Mouse (Mus musculus) stomach, embryonic 15.5 days (tissue): ENCODE measurements around the gene Hes2. TPM values are rescaled to one million over a fixed set of nuclear protein-coding genes. Genes with fewer than 3 reads are reported as not detected.

Experiments
- ATAC-seq: fragments of 200-750 bp; cut with Nextera tagmentation; 2 replicates; pipeline ENCODE4 v1.8.0; 2017; ENCODE audit warnings: low read depth, moderate number of reproducible peaks, moderate TSS enrichment; ENCODE audit not compliant: insufficient read depth, low FRiP score
- H3K27ac ChIP-seq: fragments of 300-500 bp; sonication (generic); 2 replicates; pipeline ENCODE4 v1.5.1; 2015; ENCODE audit warnings: mild to moderate bottlenecking, inconsistent platforms
- H3K27me3 ChIP-seq: fragments of 300-500 bp; sonication (generic); replicated peaks from 2 replicates; pipeline ENCODE4 v1.6.1; 2015; ENCODE audit warnings: inconsistent platforms
- H3K36me3 ChIP-seq: fragments of 300-500 bp; sonication (generic); 2 replicates; pipeline ENCODE4 v1.6.1; 2015; ENCODE audit warnings: inconsistent platforms
- H3K4me1 ChIP-seq: fragments of 300-500 bp; sonication (generic); 2 replicates; pipeline ENCODE4 v1.6.1; 2015; ENCODE audit warnings: inconsistent platforms
- H3K4me2 ChIP-seq: fragments of 300-500 bp; sonication (generic); 2 replicates; pipeline ENCODE4 v1.6.1; 2015; ENCODE audit warnings: mild to moderate bottlenecking, inconsistent platforms
- H3K4me3 ChIP-seq: fragments of 300-500 bp; sonication (generic); replicated peaks from 2 replicates; pipeline ENCODE4 v1.5.1; 2015; ENCODE audit warnings: inconsistent platforms
- H3K9ac ChIP-seq: fragments of 300-500 bp; sonication (generic); 2 replicates; pipeline ENCODE4 v1.6.1; 2015; ENCODE audit warnings: inconsistent platforms
- H3K9me3 ChIP-seq: fragments of 300-500 bp; sonication (generic); 2 replicates; pipeline ENCODE4 v1.6.1; 2016; ENCODE audit warnings: inconsistent platforms
- WGBS: fragments of 180-500 bp; shearing (Covaris S2); methylation state at CpG from one replicate; pipeline ENCODE4 v1.1.7; 2015; 5-methylcytosine and 5-hydroxymethylcytosine counted together
- polyA plus RNA-seq: library from polyadenylated mRNA; unstranded; fragments of >200 nt; fragmentation: Nextera tagmentation; extraction: Ambion mirVana; gene quantifications from 2 replicates; pipeline ENCODE4 v1.2.1, GENCODE M21; 2015

Hes2 gene
- polyA plus RNA-seq, 1 experiment from 2014 or later: 0.44 TPM

GRCm38 (mm10) chr4:152134507-152134906 lies 24.2 kb upstream of the Hes2 start:
- Histone ChIP-seq H3K9ac (no peak overlapping the region), H3K4me2 (no peak overlapping the region), H3K27ac (no peak overlapping the region), H3K4me3 (no peak overlapping the region), H3K27me3 (peaks cover 46% of the 10 kb centered on the region), H3K4me1 (peaks cover 32% of the 10 kb centered on the region), H3K9me3 (no peaks in the 10 kb centered on the region), H3K36me3 (no peaks in the 10 kb centered on the region)
- ATAC-seq: no peak

GRCm38 (mm10) chr4:152135363-152135762 lies 23.3 kb upstream of the Hes2 start:
- Histone ChIP-seq H3K9me3 (no peaks in the 10 kb centered on the region), H3K9ac (no peak overlapping the region), H3K4me2 (no peak overlapping the region), H3K36me3 (no peaks in the 10 kb centered on the region), H3K27ac (no peak overlapping the region), H3K4me1 (peaks cover 23% of the 10 kb centered on the region), H3K4me3 (no peak overlapping the region), H3K27me3 (peaks cover 37% of the 10 kb centered on the region)
- WGBS: 72% methylated on average over 12 of the region's 12 CpGs
- ATAC-seq: no peak

DNA sequence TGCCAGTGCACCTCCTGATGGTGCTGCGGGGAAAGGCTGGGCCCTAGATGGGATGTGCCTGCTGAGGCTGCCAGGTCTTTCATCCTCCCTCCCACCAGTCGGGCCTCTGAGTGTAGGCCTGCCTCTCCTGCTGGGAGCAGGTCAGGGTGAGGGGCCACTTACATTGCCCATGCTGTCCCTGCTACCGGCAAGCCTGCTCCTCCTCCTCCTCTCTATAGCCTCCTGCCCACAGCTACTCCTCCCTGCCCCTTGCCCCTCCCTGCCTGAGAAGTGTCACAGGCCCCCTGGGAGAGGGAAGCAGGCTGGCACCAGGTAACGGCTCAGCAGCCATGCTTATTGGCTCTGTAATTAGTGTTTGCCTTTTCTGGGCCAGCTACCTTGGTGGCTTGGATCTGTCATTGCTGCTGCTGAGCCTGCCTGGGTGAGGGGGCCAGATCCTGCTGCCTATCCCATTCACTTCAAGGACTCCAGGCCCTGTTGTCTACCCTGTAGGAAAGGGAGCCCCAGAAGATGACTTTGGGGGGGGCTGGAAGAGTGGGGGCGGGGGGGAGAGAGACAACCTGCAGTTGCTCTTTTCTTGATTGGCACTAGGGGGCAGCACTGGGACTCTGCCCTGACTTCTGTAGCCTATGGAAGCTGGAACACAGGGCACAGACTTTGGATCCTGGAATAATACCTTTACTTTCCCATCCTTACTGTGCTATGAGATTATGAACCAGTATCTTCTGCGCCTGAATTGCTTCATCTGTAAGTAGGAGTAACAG lies 22.4 kb upstream of the Hes2 start:
- no peak for ATAC-seq
- H3K4me1 ChIP-seq: peaks cover 14% of the 10 kb centered on the region
- H3K9ac ChIP-seq: no peak overlapping the region
- no peak overlapping the region for H3K4me3 ChIP-seq
- WGBS: 34% methylated on average over 6 of the region's 6 CpGs
- peaks cover 28% of the 10 kb centered on the region for H3K27me3 ChIP-seq
- H3K4me2 ChIP-seq: no peak overlapping the region
- no peaks in the 10 kb centered on the region for H3K9me3 ChIP-seq
- H3K36me3 ChIP-seq: no peaks in the 10 kb centered on the region
- no peak overlapping the region for H3K27ac ChIP-seq

- WGBS: 87% methylated on average over 2 of the region's 2 CpGs
- peaks cover 26% of the 10 kb centered on the region for H3K27me3 ChIP-seq
- no peak for ATAC-seq
These were observed 21.8 kb upstream of the Hes2 start for GRCm38 (mm10) chr4:152136876-152137250.

DNA sequence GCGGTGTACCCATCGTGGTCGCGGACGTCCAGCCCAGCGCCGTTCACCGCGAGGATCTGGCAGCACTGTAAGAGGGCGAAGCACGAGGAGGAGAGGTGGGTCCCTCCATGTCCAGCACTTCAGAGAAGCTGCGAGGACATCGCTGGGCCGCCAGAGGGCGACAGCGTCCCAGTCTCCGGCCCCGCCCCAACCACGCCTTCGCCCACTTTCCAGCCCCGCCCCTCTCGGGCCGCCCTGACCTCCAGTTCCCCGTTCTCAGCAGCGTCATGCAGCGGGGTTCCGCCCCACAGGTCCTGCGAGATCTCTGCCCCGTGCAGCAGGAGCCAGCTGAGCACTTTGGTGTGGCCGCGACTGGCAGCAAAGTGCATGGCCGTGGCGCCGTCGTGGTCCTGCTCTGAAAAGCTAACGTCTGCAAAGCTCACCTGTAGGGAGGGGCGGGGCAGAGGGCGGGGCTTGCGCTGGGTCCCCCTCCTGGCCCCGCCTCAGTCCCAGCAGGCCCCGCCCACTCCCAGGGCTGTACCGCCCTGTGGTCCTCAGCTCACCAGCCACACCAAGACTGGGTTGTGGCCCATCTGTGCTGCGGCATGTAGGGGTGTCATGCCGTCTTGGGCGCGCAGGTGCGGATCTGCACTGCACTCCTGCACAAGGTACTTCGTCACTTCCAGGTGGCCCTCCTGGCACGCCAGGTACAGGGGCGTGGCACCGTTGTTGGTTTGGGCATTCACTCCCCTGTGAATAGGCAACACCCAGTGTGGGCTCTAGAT lies 20.0 kb upstream of the Hes2 start:
- H3K4me3 ChIP-seq: peak overlapping the region; percentile 50
- peaks cover 3% of the 10 kb centered on the region; the same call in 1 of the 2 replicates for H3K4me1 ChIP-seq
- no peak overlapping the region for H3K9ac ChIP-seq
- H3K9me3 ChIP-seq: no peaks in the 10 kb centered on the region
- H3K27ac ChIP-seq: no peak overlapping the region
- 2% methylated on average over 51 of the region's 51 CpGs for WGBS
- peaks cover 10% of the 10 kb centered on the region; the same call in 1 of the 2 replicates for H3K27me3 ChIP-seq
- no peaks in the 10 kb centered on the region for H3K36me3 ChIP-seq
- peak; percentile 80 for ATAC-seq
- H3K4me2 ChIP-seq: peak overlapping the region; percentile 87

More at GRCm38 (mm10) chr4:152136876-152137250, 21.8 kb upstream of the Hes2 start:
- no peak overlapping the region for H3K4me3 ChIP-seq
- no peak overlapping the region for H3K27ac ChIP-seq
- H3K36me3 ChIP-seq: no peaks in the 10 kb centered on the region
- H3K4me1 ChIP-seq: peaks cover 8% of the 10 kb centered on the region
- no peaks in the 10 kb centered on the region for H3K9me3 ChIP-seq
- H3K9ac ChIP-seq: no peak overlapping the region
- H3K4me2 ChIP-seq: no peak overlapping the region

- Histone ChIP-seq H3K4me2 (no peak overlapping the region), H3K36me3 (no peaks in the 10 kb centered on the region), H3K9me3 (no peaks in the 10 kb centered on the region), H3K27me3 (peaks cover 6% of the 10 kb centered on the region; the same call in 1 of the 2 replicates), H3K27ac (no peak overlapping the region), H3K4me3 (no peak overlapping the region), H3K9ac (no peak overlapping the region), H3K4me1 (peaks cover 3% of the 10 kb centered on the region; the same call in 1 of the 2 replicates)
- 29% methylated on average over 6 of the region's 6 CpGs for WGBS
- no peak for ATAC-seq
These were observed 18.2 kb upstream of the Hes2 start for GRCm38 (mm10) chr4:152140441-152140840.

DNA sequence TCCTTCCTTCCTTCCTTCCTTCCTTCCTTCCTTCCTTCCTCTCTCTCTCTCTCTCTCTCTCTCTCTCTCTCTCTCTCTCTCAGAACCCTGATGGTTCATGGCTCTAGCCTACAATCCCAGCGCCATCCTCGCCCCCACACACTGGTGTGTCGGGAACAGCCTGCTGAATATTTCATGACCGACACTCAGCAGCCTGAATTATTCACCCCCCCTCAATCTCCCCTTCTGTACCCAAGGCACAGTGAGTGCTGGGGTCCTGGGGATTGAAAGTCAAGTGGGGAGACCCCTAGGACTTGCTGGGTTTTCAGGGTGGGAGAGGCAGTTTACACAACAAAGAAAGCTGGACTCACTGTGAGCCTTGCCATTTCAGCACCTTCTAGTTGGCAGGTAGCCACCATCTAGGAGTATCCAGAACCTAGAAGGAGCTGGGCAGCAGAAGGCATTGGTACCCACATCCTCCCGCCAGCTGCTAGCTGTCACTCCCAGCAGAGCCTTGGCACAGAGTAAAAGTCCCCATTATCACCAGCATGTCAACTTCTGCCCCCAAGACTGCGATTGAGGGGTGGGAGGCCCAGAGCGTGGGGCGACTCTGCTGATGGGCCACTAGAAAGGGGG lies 17.0 kb upstream of the Hes2 start:
- no peak overlapping the region for H3K9ac ChIP-seq
- H3K4me1 ChIP-seq: peaks cover 3% of the 10 kb centered on the region; the same call in 1 of the 2 replicates
- no peak overlapping the region for H3K4me3 ChIP-seq
- no peaks in the 10 kb centered on the region for H3K36me3 ChIP-seq
- no peaks in the 10 kb centered on the region for H3K9me3 ChIP-seq
- no peak for ATAC-seq
- no peak overlapping the region for H3K4me2 ChIP-seq
- H3K27ac ChIP-seq: no peak overlapping the region
- H3K27me3 ChIP-seq: peaks cover 6% of the 10 kb centered on the region; the same call in 1 of the 2 replicates
- WGBS: 69% methylated on average over 8 of the region's 8 CpGs

DNA sequence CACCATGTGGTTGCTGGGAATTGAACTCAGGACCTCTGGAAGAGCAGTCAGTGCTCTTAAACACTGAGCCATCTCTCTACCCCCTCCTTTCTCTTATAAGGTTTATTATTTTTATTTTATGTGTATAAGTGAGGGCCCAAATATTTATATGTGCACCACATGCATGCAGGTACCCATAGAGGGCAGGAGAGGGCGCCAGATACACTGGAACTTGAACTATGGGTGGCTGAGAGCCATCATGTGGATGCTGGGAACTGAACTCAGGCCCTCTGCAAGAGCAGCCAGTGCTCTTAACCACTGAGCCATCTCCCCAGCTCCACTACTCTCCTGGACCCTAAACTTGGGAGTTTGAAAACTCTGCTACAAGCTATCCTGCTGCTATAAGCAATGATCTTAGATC lies 15.0 kb upstream of the Hes2 start:
- no peaks in the 10 kb centered on the region for H3K36me3 ChIP-seq
- H3K27ac ChIP-seq: no peak overlapping the region
- no peak overlapping the region for H3K4me2 ChIP-seq
- H3K9ac ChIP-seq: no peak overlapping the region
- no peak for ATAC-seq
- no peaks in the 10 kb centered on the region for H3K9me3 ChIP-seq
- WGBS: 41% methylated on average over 1 of the region's 1 CpGs
- H3K27me3 ChIP-seq: peaks cover 6% of the 10 kb centered on the region; the same call in 1 of the 2 replicates
- H3K4me3 ChIP-seq: no peak overlapping the region
- no peaks in the 10 kb centered on the region for H3K4me1 ChIP-seq

- Histone ChIP-seq H3K36me3 (no peaks in the 10 kb centered on the region), H3K27ac (no peak overlapping the region), H3K4me2 (no peak overlapping the region), H3K9me3 (no peaks in the 10 kb centered on the region), H3K27me3 (peaks cover 14% of the 10 kb centered on the region; the same call in 1 of the 2 replicates), H3K4me3 (no peak overlapping the region), H3K9ac (no peak overlapping the region), H3K4me1 (no peaks in the 10 kb centered on the region)
- 58% methylated on average over 10 of the region's 10 CpGs for WGBS
- ATAC-seq: no peak
These were observed 13.2 kb upstream of the Hes2 start for GRCm38 (mm10) chr4:152145473-152145872.

DNA sequence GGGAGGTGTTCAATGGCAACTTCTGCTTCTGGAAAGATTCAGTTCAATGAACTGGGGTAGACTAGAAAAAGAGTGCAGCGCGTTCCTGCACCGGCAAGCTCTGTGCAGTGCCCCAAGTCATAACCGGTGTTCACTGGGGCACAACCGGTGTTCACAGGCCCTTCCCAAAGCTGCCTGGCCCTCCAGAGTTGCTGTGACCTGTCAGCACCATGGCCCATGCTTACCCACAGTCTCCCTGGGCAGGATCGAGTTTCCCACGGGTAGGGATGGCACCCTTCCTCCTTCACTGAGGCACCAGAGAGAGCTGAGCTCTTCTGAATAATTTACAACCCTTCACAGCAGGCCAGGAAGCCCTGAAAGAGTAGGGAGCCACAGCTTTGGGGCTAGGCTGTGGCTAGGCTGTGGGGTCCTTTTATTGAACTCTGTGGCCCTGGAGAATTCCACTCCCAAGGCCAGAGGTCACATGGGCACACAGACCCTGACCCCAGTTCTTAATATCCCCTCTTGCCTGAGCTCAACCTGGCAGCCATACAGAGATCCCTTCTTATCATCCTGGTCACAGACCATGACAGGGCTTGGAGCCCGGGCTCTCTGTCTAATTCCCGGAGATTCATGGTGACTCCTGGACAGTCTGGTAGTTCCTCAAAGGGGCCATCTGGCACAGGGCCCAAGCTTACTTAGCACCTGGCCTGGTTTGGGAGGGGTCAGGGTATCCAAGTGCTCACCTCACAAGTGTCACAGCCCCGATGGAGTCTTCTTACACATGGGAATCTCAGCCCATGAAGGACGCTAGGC lies 12.4 kb upstream of the Hes2 start:
- H3K9me3 ChIP-seq: no peaks in the 10 kb centered on the region
- no peaks in the 10 kb centered on the region for H3K4me1 ChIP-seq
- no peak overlapping the region for H3K4me2 ChIP-seq
- 68% methylated on average over 11 of the region's 11 CpGs for WGBS
- H3K36me3 ChIP-seq: no peaks in the 10 kb centered on the region
- H3K27me3 ChIP-seq: peaks cover 22% of the 10 kb centered on the region
- no peak overlapping the region for H3K27ac ChIP-seq
- no peak for ATAC-seq
- H3K9ac ChIP-seq: no peak overlapping the region
- no peak overlapping the region for H3K4me3 ChIP-seq

GRCm38 (mm10) chr4:152150546-152150945 lies 8.1 kb upstream of the Hes2 start:
- H3K36me3 ChIP-seq: no peaks in the 10 kb centered on the region
- WGBS: 60% methylated on average over 4 of the region's 4 CpGs
- no peak overlapping the region for H3K27ac ChIP-seq
- peaks cover 12% of the 10 kb centered on the region for H3K4me1 ChIP-seq
- H3K4me2 ChIP-seq: no peak overlapping the region
- H3K27me3 ChIP-seq: peaks cover 42% of the 10 kb centered on the region
- no peaks in the 10 kb centered on the region for H3K9me3 ChIP-seq
- no peak overlapping the region for H3K4me3 ChIP-seq
- H3K9ac ChIP-seq: no peak overlapping the region
- no peak for ATAC-seq
